Mouse (Mus musculus): ENCODE measurements around the gene Mrps27.

DNA sequence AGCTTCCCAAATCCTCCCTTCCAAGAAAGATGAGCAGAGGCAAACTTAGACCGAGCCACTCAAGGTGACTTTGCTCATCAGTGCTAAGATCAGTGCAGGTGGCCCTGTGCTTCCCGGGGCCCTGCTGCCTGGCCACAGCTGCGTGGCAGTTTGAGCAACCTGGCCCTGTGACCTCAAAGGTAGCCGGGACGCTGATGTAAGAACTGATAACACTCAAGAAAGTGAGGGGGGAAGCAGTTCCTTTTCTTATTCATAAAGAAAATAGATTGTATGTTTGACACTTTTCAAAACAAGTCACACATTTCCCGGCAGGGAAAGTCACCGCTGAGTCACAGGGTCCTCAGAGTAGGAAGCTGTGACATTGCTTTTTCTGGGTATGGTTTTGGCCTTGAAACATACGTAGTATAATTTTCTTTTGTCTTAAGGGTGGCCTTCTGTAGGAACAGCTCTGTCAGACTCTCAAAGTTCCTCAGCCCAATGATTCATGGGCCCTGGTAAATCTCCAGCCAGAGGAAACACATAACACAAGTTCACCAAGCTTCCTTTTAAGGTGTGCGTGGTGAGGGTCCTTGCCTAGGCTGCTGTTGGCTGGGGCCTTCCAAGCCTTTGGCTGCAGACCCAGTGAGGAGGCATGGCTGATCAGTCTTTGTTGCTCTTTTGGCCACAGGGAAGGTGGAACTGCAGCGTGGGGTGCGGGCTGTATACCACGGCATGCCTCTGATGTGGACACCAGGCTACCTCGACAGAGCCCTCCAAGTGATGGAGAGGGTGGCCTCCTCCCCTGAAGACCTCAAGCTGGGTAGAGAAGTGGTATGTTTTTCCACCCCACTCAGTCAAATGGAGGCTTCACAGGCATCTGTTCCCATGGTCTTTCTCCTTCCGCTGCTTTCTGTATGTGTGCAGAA lies 66.3 kb downstream of the Mrps27 start:
- no peak for TF ChIP-seq CTCF (IDR thresholded peaks at IDR 0.05; ENCODE audit: insufficient read depth, low read length)
- TF ChIP-seq POLR2A (IDR thresholded peaks at IDR 0.05; ENCODE audit: borderline replicate concordance, extremely low read depth, low read depth, low read length): no peak

All from lung, adult 2 months (tissue).